Mouse (Mus musculus) neural tube, embryonic 15.5 days (tissue): ENCODE results near the gene Txndc11. TPM values are rescaled to one million over a fixed set of nuclear protein-coding genes. Genes with fewer than 3 reads are reported as not detected.

Source experiments
- ATAC-seq: fragments of 200-750 bp; cut with Nextera tagmentation; 2 replicates; pipeline ENCODE4 v1.8.0; 2017; ENCODE audit warnings: mild to moderate bottlenecking, moderate TSS enrichment, moderate library complexity; ENCODE audit not compliant: low FRiP score
- H3K27ac ChIP-seq: fragments of 300-500 bp; sonication (generic); replicated peaks from 2 replicates; pipeline ENCODE4 v1.5.1; 2015; ENCODE audit warnings: mild to moderate bottlenecking, inconsistent platforms
- H3K27me3 ChIP-seq: fragments of 300-500 bp; sonication (generic); replicated peaks from 2 replicates; pipeline ENCODE4 v1.6.1; 2015; ENCODE audit warnings: inconsistent platforms
- H3K36me3 ChIP-seq: fragments of 300-500 bp; sonication (generic); 2 replicates; pipeline ENCODE4 v1.6.1; 2015; ENCODE audit warnings: inconsistent platforms
- H3K4me1 ChIP-seq: fragments of 300-500 bp; sonication (generic); 2 replicates; pipeline ENCODE4 v1.6.1; 2015; ENCODE audit warnings: inconsistent platforms
- H3K4me2 ChIP-seq: fragments of 300-500 bp; sonication (generic); 2 replicates; pipeline ENCODE4 v1.6.1; 2015; ENCODE audit warnings: inconsistent platforms, mild to moderate bottlenecking, moderate library complexity
- H3K4me3 ChIP-seq: fragments of 300-500 bp; sonication (generic); replicated peaks from 2 replicates; pipeline ENCODE4 v1.5.1; 2015; ENCODE audit warnings: mild to moderate bottlenecking, inconsistent platforms
- H3K9ac ChIP-seq: fragments of 300-500 bp; sonication (generic); replicated peaks from 2 replicates; pipeline ENCODE4 v1.6.1; 2015; ENCODE audit warnings: mild to moderate bottlenecking, inconsistent platforms
- H3K9me3 ChIP-seq: fragments of 300-500 bp; sonication (generic); replicated peaks from 2 replicates; pipeline ENCODE4 v1.6.1; 2016; ENCODE audit warnings: inconsistent platforms
- WGBS: fragments of 180-500 bp; shearing (Covaris S2); methylation state at CpG from one replicate; pipeline ENCODE4 v1.1.7; 2015; ENCODE audit warnings: mixed read lengths; 5-methylcytosine and 5-hydroxymethylcytosine counted together
- microRNA-seq: library from miRNA; unstranded; fragments of <30 nt; microRNA quantifications from one replicate; pipeline ENCODE4, GENCODE M21; 2017
- polyA plus RNA-seq: library from polyadenylated mRNA; unstranded; fragments of >200 nt; fragmentation: Nextera tagmentation; extraction: Ambion mirVana; gene quantifications from 2 replicates; pipeline ENCODE4 v1.2.1, GENCODE M21; 2015

The Txndc11 gene
- polyA plus RNA-seq, 1 experiment from 2014 or later, result 28.7 TPM

DNA sequence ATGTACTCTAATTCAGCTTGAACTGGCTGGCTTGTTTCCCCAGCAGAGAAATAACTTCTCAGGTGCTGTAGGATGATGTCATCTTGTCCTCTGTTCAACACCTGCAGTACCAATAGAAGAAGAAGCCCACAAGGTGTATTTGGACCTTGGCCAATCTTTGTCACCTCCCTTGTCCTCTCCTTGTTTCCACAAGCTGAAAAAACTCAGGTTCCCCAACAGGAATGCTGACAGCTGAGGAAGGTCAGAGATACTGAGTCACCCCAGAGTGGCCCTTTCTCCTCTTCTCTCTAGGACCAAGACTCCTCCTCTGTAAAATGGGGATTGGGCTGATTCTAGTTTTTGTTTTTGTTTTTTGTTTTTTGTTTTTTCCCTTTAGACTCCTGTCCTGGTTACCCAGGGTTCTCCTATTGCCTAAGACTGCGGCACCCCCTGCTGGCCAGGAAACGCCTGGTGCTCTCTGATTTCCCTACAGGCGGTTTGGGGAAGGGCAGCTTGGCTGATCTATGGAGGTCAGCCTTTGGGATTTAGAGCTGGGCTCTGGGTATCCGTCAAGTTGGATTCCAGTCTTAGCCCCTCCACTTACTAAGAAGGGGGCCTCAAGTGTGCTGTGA, 100.2 kb downstream of the Txndc11 start:
- WGBS, result 2% methylated on average over 4 of the region's 4 CpGs
- H3K4me1 ChIP-seq, result peaks cover 5% of the 10 kb centered on the region; the same call in 1 of the 2 replicates
- no peaks in the 10 kb centered on the region for H3K36me3 ChIP-seq
- no peak overlapping the region for H3K4me2 ChIP-seq
- H3K9me3 ChIP-seq, result no peaks in the 10 kb centered on the region
- ATAC-seq, result no peak
- no peaks in the 10 kb centered on the region for H3K27me3 ChIP-seq
- no peak overlapping the region for H3K4me3 ChIP-seq
- no peak overlapping the region for H3K9ac ChIP-seq
- no peak overlapping the region for H3K27ac ChIP-seq

DNA sequence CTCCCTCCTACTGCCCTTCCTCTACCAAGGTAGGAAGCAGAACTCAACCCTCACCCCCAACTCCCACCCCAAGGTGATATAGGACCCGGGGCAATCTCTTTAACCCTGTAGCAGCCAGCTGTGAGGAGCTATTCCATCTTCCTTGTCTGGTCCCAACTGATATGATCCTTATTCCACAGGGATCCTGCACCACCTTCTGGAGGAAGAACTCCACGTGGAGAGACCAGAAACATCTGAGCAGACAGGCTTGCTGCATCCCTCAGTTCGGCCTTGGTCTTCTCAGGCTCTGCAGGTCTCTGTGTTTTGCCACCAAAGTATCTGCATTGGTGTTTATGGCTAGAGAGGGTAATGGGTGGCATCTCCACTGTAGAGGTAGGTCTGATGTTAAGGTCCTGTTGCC, 103.1 kb downstream of the Txndc11 start:
- no peaks in the 10 kb centered on the region for H3K36me3 ChIP-seq
- H3K9ac ChIP-seq, result no peak overlapping the region
- no peak overlapping the region for H3K4me2 ChIP-seq
- H3K4me1 ChIP-seq, result peaks cover 5% of the 10 kb centered on the region; the same call in 1 of the 2 replicates
- H3K27me3 ChIP-seq, result no peaks in the 10 kb centered on the region
- no peak overlapping the region for H3K27ac ChIP-seq
- 72% methylated on average over 3 of the region's 3 CpGs for WGBS
- no peak overlapping the region for H3K4me3 ChIP-seq
- no peaks in the 10 kb centered on the region for H3K9me3 ChIP-seq
- no peak for ATAC-seq

- Histone ChIP-seq H3K27me3 (no peaks in the 10 kb centered on the region), H3K4me2 (no peak overlapping the region), H3K4me3 (no peak overlapping the region), H3K36me3 (no peaks in the 10 kb centered on the region), H3K27ac (no peak overlapping the region), H3K4me1 (0 out of 2 replicates have a peak, but pooled peaks cover under 1% of the 10 kb centered on the region), H3K9ac (no peak overlapping the region), H3K9me3 (no peaks in the 10 kb centered on the region)
- ATAC-seq, result no peak
- 80% methylated on average over 4 of the region's 4 CpGs for WGBS
Observed at GRCm38 (mm10) chr16:11030844-11031243, 103.6 kb downstream of the Txndc11 start.

DNA sequence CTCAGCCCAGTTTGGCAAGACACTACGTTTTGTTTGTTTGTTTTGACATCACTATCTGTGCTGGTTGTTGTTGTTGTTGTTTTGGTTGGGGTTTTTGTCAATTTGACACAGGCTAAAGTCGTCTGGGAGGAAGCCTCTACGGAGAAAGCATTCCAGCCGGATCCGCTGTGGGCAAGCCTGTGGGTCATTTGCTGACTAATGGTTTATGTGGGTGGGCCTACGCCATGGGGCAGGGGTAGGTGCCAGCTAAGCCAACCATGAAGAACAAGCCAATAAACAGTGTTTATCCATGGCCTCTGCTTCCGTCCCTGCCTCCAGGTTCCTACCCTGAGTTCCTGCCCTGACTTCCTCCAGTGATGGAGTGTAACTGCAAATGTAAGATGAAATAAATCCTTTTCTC, 106.2 kb downstream of the Txndc11 start:
- Histone ChIP-seq H3K27me3 (no peaks in the 10 kb centered on the region), H3K4me2 (no peak overlapping the region), H3K9ac (no peak overlapping the region), H3K27ac (no peak overlapping the region), H3K9me3 (no peaks in the 10 kb centered on the region), H3K4me3 (no peak overlapping the region), H3K36me3 (no peaks in the 10 kb centered on the region), H3K4me1 (no peaks in the 10 kb centered on the region)
- no peak for ATAC-seq
- WGBS, result 75% methylated on average over 7 of the region's 7 CpGs

Small RNAs within 50 kb of the gene (microRNA-seq; reads per million reads assigned to microRNA genes)
- 78.9 reads per million, percentile 49 among the genes with 10 or more reads in this experiment for gene Gm23935

Other genes starting within 250 kb of the Txndc11 start
- gene Snn, start 73.7 kb downstream of the Txndc11 start, polyA plus RNA-seq, result 104 and 107 TPM in 2 replicates
- gene Litaf, start 68.5 kb downstream of the Txndc11 start, polyA plus RNA-seq, result 26.1 and 39.5 TPM in 2 replicates
- 72.7 and 73.4 TPM in 2 replicates for gene Zc3h7a, start 41.7 kb upstream of the Txndc11 start, polyA plus RNA-seq
- gene Rsl1d1, start 68.7 kb upstream of the Txndc11 start, polyA plus RNA-seq, result 119 and 140 TPM in 2 replicates
- 48.4 and 52.1 TPM in 2 replicates for gene Gspt1, start 119.7 kb upstream of the Txndc11 start, polyA plus RNA-seq
- gene Tnfrsf17, start 179.2 kb upstream of the Txndc11 start, polyA plus RNA-seq, result 0.19 TPM in 1 of 2 replicates, not detected in the other
- 17.7 and 18.7 TPM in 2 replicates for gene Snx29, start 188.3 kb upstream of the Txndc11 start, polyA plus RNA-seq